Mouse (Mus musculus): ENCODE results near the gene Igdcc3. TPM values are rescaled to one million over a fixed set of nuclear protein-coding genes. Genes with fewer than 3 reads are reported as not detected.
"Not testable (repeated sequence)": the region's sequence is repeated elsewhere in the genome, so short reads cannot be mapped to it uniquely, and the experiment has no call there.

Igdcc3 gene
- polyA plus RNA-seq, 1 experiment from 2014 or later: 0.33 TPM

- Histone ChIP-seq H3K27ac (ENCODE audit: low read length) (peak overlapping the region; percentile 80; the same call in 1 of the 2 replicates), H3K36me3 (ENCODE audit: insufficient read depth, low read length) (no peaks in the 10 kb centered on the region), H3K9me3 (ENCODE audit: low read length) (no peaks in the 10 kb centered on the region), H3K27me3 (replicated peaks; ENCODE audit: insufficient read depth, low read length) (no peaks in the 10 kb centered on the region), H3K4me1 (ENCODE audit: insufficient read depth, low read depth, low read length) (no peaks in the 10 kb centered on the region), H3K4me3 (ENCODE audit: low read depth, low read length) (peak overlapping the region; percentile 38), H3K4me2 (replicated peaks; ENCODE audit: low read depth, low read length) (peak overlapping the region; percentile 63), H3K9ac (replicated peaks; ENCODE audit: low read depth) (peak overlapping the region; percentile 51)
- WGBS: 16% methylated on average over 9 of the region's 11 CpGs
- ATAC-seq: no peak
- no peak for TF ChIP-seq CTCF (IDR thresholded peaks at IDR 0.05)
- no peak for TF ChIP-seq EP300 (IDR thresholded peaks at IDR 0.05)
- no peak for DNase-seq (ENCODE audit: low spot score)
These were observed 61.3 kb downstream of the Igdcc3 start for GRCm38 (mm10) chr9:65202165-65202754.

- TF ChIP-seq EP300 (IDR thresholded peaks at IDR 0.05): no peak
- no peak for TF ChIP-seq CTCF (IDR thresholded peaks at IDR 0.05)
- whole genome bisulfite sequencing: 50% methylated on average over 11 of the region's 11 CpGs
- H3K27ac ChIP-seq (ENCODE audit: low read length): no peak overlapping the region
- no peak overlapping the region for H3K4me3 ChIP-seq (ENCODE audit: low read depth, low read length)
- ATAC-seq: no peak
- no peak overlapping the region for H3K4me2 ChIP-seq (replicated peaks; ENCODE audit: low read depth, low read length)
- H3K9ac ChIP-seq (replicated peaks; ENCODE audit: low read depth): no peak overlapping the region
- H3K27me3 ChIP-seq (replicated peaks; ENCODE audit: insufficient read depth, low read length): no peaks in the 10 kb centered on the region
- no peaks in the 10 kb centered on the region for H3K4me1 ChIP-seq (ENCODE audit: insufficient read depth, low read depth, low read length)
- no peak for DNase-seq (ENCODE audit: low spot score)
- H3K36me3 ChIP-seq (ENCODE audit: insufficient read depth, low read length): no peaks in the 10 kb centered on the region
- H3K9me3 ChIP-seq (ENCODE audit: low read length): no peaks in the 10 kb centered on the region
These were observed 64.2 kb downstream of the Igdcc3 start for GRCm38 (mm10) chr9:65205049-65205815.

DNA sequence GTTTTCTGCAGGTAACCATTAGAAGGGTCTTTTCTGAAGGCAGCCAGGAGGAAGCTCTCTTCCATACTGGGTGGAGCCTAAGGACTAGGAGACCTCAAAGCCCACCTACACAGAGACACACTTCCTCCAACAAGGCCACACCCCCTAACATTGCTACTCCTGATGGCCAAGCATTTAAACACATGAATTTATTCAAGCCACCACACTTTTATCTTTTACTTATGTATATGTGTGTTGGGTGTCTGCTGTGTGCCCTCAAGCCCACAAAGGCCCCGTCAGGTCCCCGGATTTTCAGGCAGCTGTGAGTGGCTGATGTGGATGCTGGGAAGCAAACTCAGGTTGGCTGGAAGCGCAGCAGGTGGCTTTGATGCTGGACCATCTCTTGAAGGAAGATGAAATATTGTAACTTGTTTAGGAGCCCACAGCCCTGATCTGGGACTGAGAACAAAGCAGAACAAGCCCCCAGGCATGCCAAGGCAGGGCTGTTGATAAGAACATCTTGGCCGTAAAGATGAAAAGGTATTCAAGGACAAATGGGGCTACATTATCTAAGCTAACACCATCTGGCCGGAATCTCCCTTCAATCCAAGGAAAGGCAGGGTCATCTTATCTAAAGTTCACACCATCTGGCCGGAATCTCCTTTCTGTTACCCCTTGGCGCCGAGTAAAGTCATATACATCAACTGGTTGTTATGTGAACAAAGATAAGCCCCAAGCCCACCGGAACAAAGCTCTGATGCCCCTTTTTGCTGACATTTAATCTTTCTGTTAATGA is 66.2 kb downstream of the Igdcc3 start:
- H3K4me3 ChIP-seq (ENCODE audit: low read depth, low read length); ATAC-seq; H3K4me1 ChIP-seq (ENCODE audit: insufficient read depth, low read depth, low read length): not testable (repeated sequence)

GRCm38 (mm10) chr9:65208293-65209179 is 67.5 kb downstream of the Igdcc3 start:
- Histone ChIP-seq H3K4me1 (ENCODE audit: insufficient read depth, low read depth, low read length) (no peaks in the 10 kb centered on the region), H3K9ac (replicated peaks; ENCODE audit: low read depth) (no peak overlapping the region), H3K36me3 (ENCODE audit: insufficient read depth, low read length) (no peaks in the 10 kb centered on the region), H3K27ac (ENCODE audit: low read length) (no peak overlapping the region), H3K27me3 (replicated peaks; ENCODE audit: insufficient read depth, low read length) (no peaks in the 10 kb centered on the region), H3K9me3 (ENCODE audit: low read length) (no peaks in the 10 kb centered on the region), H3K4me3 (ENCODE audit: low read depth, low read length) (no peak overlapping the region), H3K4me2 (replicated peaks; ENCODE audit: low read depth, low read length) (no peak overlapping the region)
- ATAC-seq (no peak), DNase-seq (ENCODE audit: low spot score) (no peak)
- WGBS: 90% methylated on average over 32 of the region's 32 CpGs
- TF ChIP-seq EP300 (IDR thresholded peaks at IDR 0.05) (no peak), CTCF (IDR thresholded peaks at IDR 0.05) (no peak)

More for the DNA sequence above, 66.2 kb downstream of the Igdcc3 start:
- H3K9ac ChIP-seq (replicated peaks; ENCODE audit: low read depth); DNase-seq (ENCODE audit: low spot score); H3K4me2 ChIP-seq (replicated peaks; ENCODE audit: low read depth, low read length); H3K27me3 ChIP-seq (replicated peaks; ENCODE audit: insufficient read depth, low read length); H3K9me3 ChIP-seq (ENCODE audit: low read length); H3K36me3 ChIP-seq (ENCODE audit: insufficient read depth, low read length); H3K27ac ChIP-seq (ENCODE audit: low read length): not testable (repeated sequence)
- 82% methylated on average over 7 of the region's 9 CpGs for WGBS

GRCm38 (mm10) chr9:65211598-65211997 is 70.6 kb downstream of the Igdcc3 start:
- no peak overlapping the region for H3K4me3 ChIP-seq (ENCODE audit: low read depth, low read length)
- H3K27ac ChIP-seq (ENCODE audit: low read length): no peak overlapping the region
- no peaks in the 10 kb centered on the region for H3K27me3 ChIP-seq (replicated peaks; ENCODE audit: insufficient read depth, low read length)
- no peak overlapping the region for H3K4me2 ChIP-seq (replicated peaks; ENCODE audit: low read depth, low read length)
- DNase-seq (ENCODE audit: low spot score) (peak; percentile 42), ATAC-seq (no peak)
- H3K4me1 ChIP-seq (ENCODE audit: insufficient read depth, low read depth, low read length): peaks cover 4% of the 10 kb centered on the region; the same call in 1 of the 2 replicates
- H3K36me3 ChIP-seq (ENCODE audit: insufficient read depth, low read length): no peaks in the 10 kb centered on the region
- TF ChIP-seq CTCF (IDR thresholded peaks at IDR 0.05): no peak
- no peak for TF ChIP-seq EP300 (IDR thresholded peaks at IDR 0.05)
- H3K9ac ChIP-seq (replicated peaks; ENCODE audit: low read depth): no peak overlapping the region
- 33% methylated on average over 1 of the region's 1 CpGs for WGBS
- no peaks in the 10 kb centered on the region for H3K9me3 ChIP-seq (ENCODE audit: low read length)

All from lung, postnatal 0 days (tissue).